Mouse (Mus musculus): ENCODE results near the gene Pik3r1. TPM values are rescaled to one million over a fixed set of nuclear protein-coding genes. Genes with fewer than 3 reads are reported as not detected.

Pik3r1 gene
- polyA plus RNA-seq (2015; fragmentation: Nextera tagmentation; extraction: Ambion mirVana): 29.6 and 30.8 TPM in 2 replicates

GRCm38 (mm10) chr13:101767809-101768629, at the start of gene Pik3r1:
Gene Pik3r1, minus strand, starts transcription at chr13:101768217.
- H3K4me1 ChIP-seq (replicated peaks): peaks cover 28% of the 10 kb centered on the region
- H3K27me3 ChIP-seq (replicated peaks): no peaks in the 10 kb centered on the region
- no peaks in the 10 kb centered on the region for H3K36me3 ChIP-seq
- peak within 1 kb of the TSS; percentile 93 for H3K4me2 ChIP-seq (replicated peaks)
- H3K27ac ChIP-seq: peak within 1 kb of the TSS; percentile 98
- H3K9ac ChIP-seq: peak within 1 kb of the TSS; percentile 96
- no peaks in the 10 kb centered on the region for H3K9me3 ChIP-seq
- WGBS: under 1% methylated on average over 75 of the region's 76 CpGs
- peak within 1 kb of the TSS; percentile 64 for H3K4me3 ChIP-seq (replicated peaks)
- ATAC-seq: peak; percentile 95

DNA sequence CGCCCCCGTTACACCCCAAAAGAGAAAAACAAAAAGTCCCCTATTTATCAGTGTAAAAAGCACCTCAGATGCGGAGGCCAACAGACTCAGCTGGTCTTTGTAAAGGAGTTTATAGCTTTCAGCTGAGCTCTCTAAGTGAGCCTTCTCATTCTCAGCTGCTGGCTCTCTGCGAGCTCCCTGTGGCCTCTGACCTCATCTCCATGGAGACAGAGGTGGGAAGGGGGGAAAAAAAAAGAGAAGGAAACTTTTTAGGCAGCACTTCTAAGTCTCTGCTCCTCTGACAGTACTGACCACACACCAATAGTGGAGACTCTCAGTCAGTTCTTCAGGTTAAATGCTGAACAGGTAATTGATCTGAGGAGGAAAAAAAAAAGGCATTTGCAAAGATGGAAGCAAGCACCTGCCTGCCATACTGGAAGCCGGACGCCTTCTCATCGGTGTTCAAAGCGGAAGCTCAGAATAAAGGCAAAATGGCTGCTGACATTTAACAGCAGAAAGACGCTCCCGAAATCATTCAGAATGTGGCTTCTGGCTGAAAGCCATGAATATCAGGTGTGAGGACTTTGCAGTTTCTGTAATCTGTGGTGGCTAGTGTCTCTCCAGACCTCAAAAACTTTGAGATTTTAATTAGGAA, 45.4 kb upstream of the Pik3r1 start:
- Histone ChIP-seq H3K9me3 (no peaks in the 10 kb centered on the region), H3K36me3 (no peaks in the 10 kb centered on the region), H3K4me1 (replicated peaks) (no peaks in the 10 kb centered on the region), H3K4me2 (replicated peaks) (no peak overlapping the region), H3K27me3 (replicated peaks) (no peaks in the 10 kb centered on the region), H3K9ac (no peak overlapping the region), H3K27ac (no peak overlapping the region), H3K4me3 (replicated peaks) (no peak overlapping the region)
- 0 out of 2 replicates have a peak, but pooled peaks have one; percentile 34 for ATAC-seq
- WGBS: 39% methylated on average over 10 of the region's 10 CpGs

DNA sequence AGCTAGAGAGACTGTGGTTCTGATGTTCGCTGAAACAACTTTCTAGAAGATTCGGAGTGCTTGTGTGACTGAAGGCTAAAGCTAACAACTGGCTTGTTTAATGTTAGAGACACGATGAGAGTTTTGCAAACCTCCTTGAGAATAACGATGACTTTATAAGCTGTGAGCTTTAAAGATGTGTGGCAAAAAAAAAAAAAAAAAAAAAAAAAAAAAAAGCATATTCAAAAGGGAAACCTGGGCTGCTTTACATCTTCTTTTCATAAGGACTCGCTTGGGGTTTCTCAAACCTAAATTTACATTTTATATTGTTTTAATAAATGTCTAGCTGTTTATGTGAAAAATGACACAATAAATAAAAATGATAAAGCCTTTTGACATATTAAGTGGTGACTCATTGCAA, 44.3 kb upstream of the Pik3r1 start:
- Histone ChIP-seq H3K4me2 (replicated peaks) (peak overlapping the region; percentile 22), H3K9me3 (no peaks in the 10 kb centered on the region), H3K27me3 (replicated peaks) (no peaks in the 10 kb centered on the region), H3K27ac (no peak overlapping the region), H3K4me3 (replicated peaks) (no peak overlapping the region), H3K4me1 (replicated peaks) (no peaks in the 10 kb centered on the region), H3K36me3 (no peaks in the 10 kb centered on the region), H3K9ac (no peak overlapping the region)
- ATAC-seq: no peak
- 46% methylated on average over 5 of the region's 5 CpGs for WGBS

- Histone ChIP-seq H3K4me1 (replicated peaks) (no peaks in the 10 kb centered on the region), H3K4me3 (replicated peaks) (no peak overlapping the region), H3K27me3 (replicated peaks) (no peaks in the 10 kb centered on the region), H3K36me3 (no peaks in the 10 kb centered on the region), H3K9ac (no peak overlapping the region), H3K27ac (no peak overlapping the region), H3K4me2 (replicated peaks) (peak overlapping the region; percentile 22), H3K9me3 (no peaks in the 10 kb centered on the region)
- 0 out of 2 replicates have a peak, but pooled peaks have one; percentile 28 for ATAC-seq
- WGBS: 40% methylated on average over 9 of the region's 9 CpGs
These were observed 43.9 kb upstream of the Pik3r1 start for GRCm38 (mm10) chr13:101811882-101812281.

GRCm38 (mm10) chr13:101810667-101811066, 42.6 kb upstream of the Pik3r1 start:
- no peaks in the 10 kb centered on the region for H3K36me3 ChIP-seq
- WGBS: 85% methylated on average over 7 of the region's 7 CpGs
- H3K4me2 ChIP-seq (replicated peaks): no peak overlapping the region
- no peak overlapping the region for H3K27ac ChIP-seq
- ATAC-seq: no peak
- H3K4me1 ChIP-seq (replicated peaks): no peaks in the 10 kb centered on the region
- no peak overlapping the region for H3K4me3 ChIP-seq (replicated peaks)
- H3K27me3 ChIP-seq (replicated peaks): no peaks in the 10 kb centered on the region
- no peaks in the 10 kb centered on the region for H3K9me3 ChIP-seq
- no peak overlapping the region for H3K9ac ChIP-seq

DNA sequence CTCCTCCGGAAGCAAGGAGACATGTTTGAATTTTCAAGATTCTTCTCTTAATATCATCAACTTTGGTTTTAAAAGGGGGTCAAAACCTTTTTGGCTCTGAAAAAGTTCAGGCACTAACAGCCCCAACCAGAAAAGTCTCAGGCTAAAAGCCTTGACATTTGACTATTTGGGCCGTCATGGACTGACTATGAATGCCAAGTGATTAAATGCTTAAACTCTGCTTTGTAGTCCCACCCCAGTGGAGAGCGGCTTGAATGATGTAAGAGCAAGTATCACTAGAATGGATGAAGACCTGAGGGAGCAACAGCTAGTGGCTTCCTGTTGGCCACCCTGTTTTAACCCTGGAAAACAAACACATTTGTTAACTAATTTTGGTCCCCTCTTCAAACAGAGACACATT, 41.8 kb upstream of the Pik3r1 start:
- no peaks in the 10 kb centered on the region for H3K27me3 ChIP-seq (replicated peaks)
- H3K4me3 ChIP-seq (replicated peaks): no peak overlapping the region
- WGBS: 83% methylated on average over 3 of the region's 3 CpGs
- H3K9ac ChIP-seq: no peak overlapping the region
- no peak for ATAC-seq
- H3K36me3 ChIP-seq: no peaks in the 10 kb centered on the region
- no peaks in the 10 kb centered on the region for H3K4me1 ChIP-seq (replicated peaks)
- no peak overlapping the region for H3K27ac ChIP-seq
- H3K4me2 ChIP-seq (replicated peaks): no peak overlapping the region
- no peaks in the 10 kb centered on the region for H3K9me3 ChIP-seq

GRCm38 (mm10) chr13:101805559-101806091, 37.6 kb upstream of the Pik3r1 start:
- Histone ChIP-seq H3K36me3 (no peaks in the 10 kb centered on the region), H3K9me3 (no peaks in the 10 kb centered on the region), H3K4me3 (replicated peaks) (no peak overlapping the region), H3K4me2 (replicated peaks) (no peak overlapping the region), H3K4me1 (replicated peaks) (no peaks in the 10 kb centered on the region), H3K9ac (no peak overlapping the region), H3K27ac (no peak overlapping the region), H3K27me3 (replicated peaks) (no peaks in the 10 kb centered on the region)
- ATAC-seq: no peak
- 71% methylated on average over 3 of the region's 3 CpGs for WGBS

GRCm38 (mm10) chr13:101801372-101802186, 33.6 kb upstream of the Pik3r1 start:
- Histone ChIP-seq H3K4me1 (replicated peaks) (peaks cover 3% of the 10 kb centered on the region; the same call in 1 of the 2 replicates), H3K27ac (peak overlapping the region; percentile 73), H3K36me3 (no peaks in the 10 kb centered on the region), H3K9me3 (no peaks in the 10 kb centered on the region), H3K9ac (peak overlapping the region; percentile 33), H3K4me3 (replicated peaks) (peak overlapping the region; percentile 34), H3K27me3 (replicated peaks) (no peaks in the 10 kb centered on the region), H3K4me2 (replicated peaks) (peak overlapping the region; percentile 79)
- peak; percentile 86 for ATAC-seq
- 4% methylated on average over 41 of the region's 41 CpGs for WGBS

DNA sequence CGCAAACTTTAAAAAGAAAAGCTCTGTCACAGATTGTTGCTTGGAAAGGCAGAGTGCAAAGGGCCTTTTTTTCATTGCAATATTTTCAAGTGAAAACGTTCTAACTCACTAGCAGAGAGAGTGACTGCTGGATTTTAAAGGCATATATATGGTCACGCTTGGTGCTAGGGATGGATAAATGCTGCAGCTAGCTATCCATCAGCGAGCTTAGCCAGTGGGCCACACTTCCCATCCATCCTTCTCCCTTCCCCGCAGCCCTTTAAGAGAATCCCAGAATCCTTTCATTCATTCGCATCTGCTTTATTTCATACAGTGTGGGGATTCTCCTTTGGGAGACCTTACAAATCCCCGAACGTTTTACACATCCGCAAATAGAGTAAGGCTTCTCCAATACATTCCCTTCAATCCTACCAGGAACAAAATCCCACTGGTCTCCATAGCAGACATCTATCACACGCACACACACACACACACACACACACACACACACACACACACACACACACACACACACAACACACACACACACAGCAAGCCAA, 32.9 kb upstream of the Pik3r1 start:
- Histone ChIP-seq H3K4me3 (replicated peaks) (peak overlapping the region; percentile 34), H3K27ac (peak overlapping the region; percentile 73), H3K36me3 (no peaks in the 10 kb centered on the region), H3K9ac (no peak overlapping the region; the same call in none of the 2 replicates), H3K27me3 (replicated peaks) (no peaks in the 10 kb centered on the region), H3K4me2 (replicated peaks) (peak overlapping the region; percentile 79), H3K9me3 (no peaks in the 10 kb centered on the region), H3K4me1 (replicated peaks) (peaks cover 3% of the 10 kb centered on the region; the same call in 1 of the 2 replicates)
- 35% methylated on average over 10 of the region's 10 CpGs for WGBS
- ATAC-seq: peak; percentile 38; the same call in 1 of the 2 replicates

GRCm38 (mm10) chr13:101800021-101800596, 32.1 kb upstream of the Pik3r1 start:
- 87% methylated on average over 13 of the region's 13 CpGs for WGBS
- no peak overlapping the region for H3K9ac ChIP-seq
- no peak overlapping the region for H3K4me2 ChIP-seq (replicated peaks)
- no peak for ATAC-seq
- H3K27ac ChIP-seq: no peak overlapping the region
- no peak overlapping the region for H3K4me3 ChIP-seq (replicated peaks)
- no peaks in the 10 kb centered on the region for H3K36me3 ChIP-seq
- no peaks in the 10 kb centered on the region for H3K27me3 ChIP-seq (replicated peaks)
- no peaks in the 10 kb centered on the region for H3K9me3 ChIP-seq
- peaks cover 3% of the 10 kb centered on the region; the same call in 1 of the 2 replicates for H3K4me1 ChIP-seq (replicated peaks)

DNA sequence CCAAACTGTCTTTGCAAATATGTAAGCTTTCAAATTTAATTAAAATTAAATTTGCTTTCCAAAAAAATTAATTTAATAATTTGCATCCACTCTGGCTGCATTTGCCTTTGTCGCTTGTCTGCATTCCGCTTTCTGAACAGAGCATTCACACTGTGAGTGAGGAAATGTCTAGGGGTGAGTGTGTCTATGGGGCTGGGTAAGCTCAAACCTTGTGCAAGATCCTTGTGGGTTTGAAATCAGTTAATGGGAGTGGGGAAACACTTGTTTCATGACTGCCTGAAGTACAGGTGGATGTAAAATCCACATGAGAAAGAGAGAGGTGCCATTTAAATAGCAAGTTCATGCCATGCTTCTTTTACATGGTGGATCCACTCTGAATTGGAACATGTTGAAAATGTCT, 31.3 kb upstream of the Pik3r1 start:
- Histone ChIP-seq H3K27ac (no peak overlapping the region), H3K4me3 (replicated peaks) (no peak overlapping the region), H3K9ac (no peak overlapping the region), H3K36me3 (no peaks in the 10 kb centered on the region), H3K27me3 (replicated peaks) (no peaks in the 10 kb centered on the region), H3K4me2 (replicated peaks) (no peak overlapping the region), H3K9me3 (no peaks in the 10 kb centered on the region), H3K4me1 (replicated peaks) (peaks cover 3% of the 10 kb centered on the region; the same call in 1 of the 2 replicates)
- no peak for ATAC-seq
- 92% methylated on average over 2 of the region's 2 CpGs for WGBS

Measured in intestine, embryonic 15.5 days (tissue).